Mouse (Mus musculus) adrenal gland, adult 8-10 months (tissue): Measurements from ENCODE around the gene Cacnb1. TPM values are rescaled to one million over a fixed set of nuclear protein-coding genes. Genes with fewer than 3 reads are reported as not detected.

Experiments used
- DNase-seq: peaks from one replicate; pipeline ENCODE4 v3.0.0; 2022
- total RNA-seq, 4 experiments: library from RNA; stranded (reverse); gene quantifications; 2 replicates each; pipeline ENCODE4 v1.2.4; 2022

The Cacnb1 gene
- total RNA-seq, 4 experiments from 2014 or later: 7.8 to 18.8 (median 13.6) TPM

GRCm38 (mm10) chr11:97985727-97986677 lies 36.8 kb downstream of the Cacnb1 start, which contains the start of gene Plxdc1:
Gene Plxdc1, minus strand, starts transcription at chr11:97986444.
- DNase-seq: peak; percentile 34

- DNase-seq: no peak
Measured at GRCm38 (mm10) chr11:97983983-97984382, 38.9 kb downstream of the Cacnb1 start.

- no peak for DNase-seq
Measured at GRCm38 (mm10) chr11:97983506-97983905, 39.3 kb downstream of the Cacnb1 start.

- no peak for DNase-seq
Measured at GRCm38 (mm10) chr11:97982721-97983120, 40.1 kb downstream of the Cacnb1 start.

- DNase-seq: no peak
Measured at GRCm38 (mm10) chr11:97980531-97980966, 42.3 kb downstream of the Cacnb1 start.

- DNase-seq: no peak
Measured at GRCm38 (mm10) chr11:97979824-97980495, 42.9 kb downstream of the Cacnb1 start.

- no peak for DNase-seq
Measured at GRCm38 (mm10) chr11:97978392-97978791, 44.4 kb downstream of the Cacnb1 start.

GRCm38 (mm10) chr11:97977797-97978196 lies 45.0 kb downstream of the Cacnb1 start:
- DNase-seq: no peak

- DNase-seq: no peak
Measured at GRCm38 (mm10) chr11:97974746-97975145, 48.1 kb downstream of the Cacnb1 start.

- DNase-seq: no peak
Measured at GRCm38 (mm10) chr11:97974141-97974540, 48.7 kb downstream of the Cacnb1 start.

- no peak for DNase-seq
Measured at GRCm38 (mm10) chr11:97972434-97972833, 50.4 kb downstream of the Cacnb1 start.

GRCm38 (mm10) chr11:97971232-97971631 lies 51.6 kb downstream of the Cacnb1 start:
- peak; percentile 93 for DNase-seq

GRCm38 (mm10) chr11:97970771-97971170 lies 52.1 kb downstream of the Cacnb1 start:
- DNase-seq: no peak

- no peak for DNase-seq
Measured at GRCm38 (mm10) chr11:97968385-97968784, 54.4 kb downstream of the Cacnb1 start.

- DNase-seq: no peak
Measured at GRCm38 (mm10) chr11:97967114-97967513, 55.7 kb downstream of the Cacnb1 start.

- no peak for DNase-seq
Measured at GRCm38 (mm10) chr11:97960907-97961306, 61.9 kb downstream of the Cacnb1 start.

GRCm38 (mm10) chr11:97959300-97959680 lies 63.5 kb downstream of the Cacnb1 start:
- no peak for DNase-seq

GRCm38 (mm10) chr11:97958641-97959299 lies 64.1 kb downstream of the Cacnb1 start:
- DNase-seq: no peak

GRCm38 (mm10) chr11:97956905-97957560 lies 65.8 kb downstream of the Cacnb1 start:
- DNase-seq: peak; percentile 45

- no peak for DNase-seq
Measured at GRCm38 (mm10) chr11:97955915-97956314, 66.9 kb downstream of the Cacnb1 start.

GRCm38 (mm10) chr11:97955146-97955902 lies 67.5 kb downstream of the Cacnb1 start:
- DNase-seq: no peak
